Mouse (Mus musculus) CH12.LX (cell line): ENCODE measurements at regions not wholly inside any gene's neighbourhood (a gene's known extent, or its start where the extent isn't known, plus 50 kb on each side); places are given as distances from the start of the nearest gene placed in this dataset.

Experiments
- DNase-seq: peaks from one replicate; pipeline ENCODE4 v3.0.0-alpha.2; 2013; ENCODE audit errors: extremely low read depth
- H3K27ac ChIP-seq: 2 replicates; pipeline ENCODE4 v1.5.1; 2012; ENCODE audit warnings: low read depth, mild to moderate bottlenecking, control low read depth, moderate library complexity; ENCODE audit not compliant: insufficient read depth
- H3K27me3 ChIP-seq: replicated peaks from 2 replicates; pipeline ENCODE3; 2012; ENCODE audit warnings: inconsistent platforms
- H3K36me3 ChIP-seq, 2 experiments: replicated peaks in 1 of 2; 2 replicates each; pipeline versions ENCODE3 to v1.6.1; 2012; ENCODE audit warnings: inconsistent platforms in 1 of 2, low read length in 1 of 2, mild to moderate bottlenecking in 1 of 2, mixed read lengths in 1 of 2, moderate library complexity in 1 of 2; ENCODE audit not compliant: control insufficient read depth in 1 of 2, insufficient read depth in 1 of 2
- H3K4me1 ChIP-seq, 2 experiments: 2 replicates each; pipeline ENCODE4 v1.6.1; 2012; ENCODE audit warnings: inconsistent platforms in 1 of 2, moderate library complexity in 1 of 2; ENCODE audit not compliant: insufficient read depth in 2 of 2, control insufficient read depth in 1 of 2
- H3K4me2 ChIP-seq: 2 replicates; pipeline ENCODE4 v1.6.1; 2012; ENCODE audit warnings: low read depth, mild to moderate bottlenecking, control low read depth; ENCODE audit not compliant: poor library complexity, insufficient read depth, severe bottlenecking
- H3K4me3 ChIP-seq, 3 experiments: fragments of 150-350 bp in 1 of 3; sonication (generic) in 1 of 3; replicated peaks in 1 of 3; 2 replicates each; pipeline versions ENCODE3 to v1.5.1; 2011 to 2012; ENCODE audit warnings: low read depth in 2 of 3, low read length in 2 of 3, mild to moderate bottlenecking in 2 of 3, moderate library complexity in 2 of 3, control low read depth in 1 of 3, improper control_type of control experiment in 1 of 3, inconsistent platforms in 1 of 3, mixed read lengths in 1 of 3; ENCODE audit not compliant: poor library complexity in 1 of 3
- H3K79me2 ChIP-seq: replicated peaks from 2 replicates; pipeline ENCODE4 v1.6.1; 2012; ENCODE audit warnings: mild to moderate bottlenecking, moderate library complexity; ENCODE audit not compliant: control insufficient read depth, poor library complexity, insufficient read depth, severe bottlenecking; ENCODE audit errors: extremely low read depth
- H3K9ac ChIP-seq: 2 replicates; pipeline ENCODE4 v1.6.1; 2012; ENCODE audit warnings: low read depth, mild to moderate bottlenecking, control low read depth, moderate library complexity; ENCODE audit not compliant: insufficient read depth
- H3K9me3 ChIP-seq: replicated peaks from 2 replicates; pipeline ENCODE3; 2012; ENCODE audit warnings: low read length, inconsistent platforms, mixed read lengths
- CHD1 ChIP-seq: IDR thresholded peaks from 2 replicates; pipeline ENCODE4 v1.6.1; 2012; ENCODE audit warnings: low read depth, low read length, improper control_type of control experiment, inconsistent platforms
- E2F4 ChIP-seq: IDR thresholded peaks from 2 replicates; pipeline ENCODE4 v1.6.1; 2011; ENCODE audit warnings: low read depth, low read length, improper control_type of control experiment; ENCODE audit not compliant: insufficient replicate concordance
- EP300 ChIP-seq: IDR thresholded peaks from 2 replicates; pipeline ENCODE4 v1.6.1; 2011; ENCODE audit warnings: low read length, improper control_type of control experiment
- ETS1 ChIP-seq: conservative IDR thresholded peaks from 2 replicates; pipeline ENCODE4 v1.6.1; 2012; ENCODE audit warnings: low read depth, mild to moderate bottlenecking, inconsistent platforms, low read length, improper control_type of control experiment, moderate library complexity
- GABPA ChIP-seq: IDR thresholded peaks from 2 replicates; pipeline ENCODE4 v1.6.1; 2012; ENCODE audit warnings: low read depth, low read length, improper control_type of control experiment, inconsistent platforms; ENCODE audit not compliant: insufficient replicate concordance
- MAFK ChIP-seq: IDR thresholded peaks from 2 replicates; pipeline ENCODE4 v1.6.1; 2011; ENCODE audit warnings: low read length, improper control_type of control experiment; ENCODE audit not compliant: insufficient replicate concordance
- RAD21 ChIP-seq: IDR thresholded peaks from 2 replicates; pipeline ENCODE4 v1.6.1; 2011; ENCODE audit warnings: low read depth, mild to moderate bottlenecking, low read length, improper control_type of control experiment, moderate library complexity
- dilution Hi-C: fragments of 300-500 bp; cut with MboI; formaldehyde crosslinking; loops from 2 replicates; pipeline ENCODE4 v1.14.3; 2020; ENCODE audit warnings: low sequenced_read_pairs; ENCODE audit not compliant: extremely low pct_unique_long_range_greater_than_20kb, extremely low pct_ligation_motif_present
- in situ Hi-C: fragments of 300-500 bp; cut with MboI; formaldehyde crosslinking; loops from 3 replicates; pipeline ENCODE4 v1.14.3; 2019; ENCODE audit warnings: low sequenced_read_pairs, low pct_ligation_motif_present, low pct_unique_long_range_greater_than_20kb, mixed read lengths

GRCm38 (mm10) chr1:185828486-185828885, 288.6 kb downstream of the Lyplal1 start:
- Histone ChIP-seq H3K79me2 (no peaks in the 10 kb centered on the region), H3K9ac (no peak overlapping the region), H3K27me3 (no peaks in the 10 kb centered on the region), H3K4me3 (no peak overlapping the region), H3K36me3 (no peaks in the 10 kb centered on the region), H3K9me3 (peaks cover 45% of the 10 kb centered on the region), H3K4me1 (no peaks in the 10 kb centered on the region), H3K27ac (no peak overlapping the region), H3K4me2 (no peak overlapping the region)
- dilution Hi-C loops (no loop called here), in situ Hi-C loops (no loop called here)
- no peak for DNase-seq
- TF ChIP-seq GABPA: no peak

- H3K79me2 ChIP-seq: no peaks in the 10 kb centered on the region
- H3K27ac ChIP-seq: no peak overlapping the region
- DNase-seq: no peak
- TF ChIP-seq GABPA: no peak
- TF ChIP-seq ETS1: no peak
- no peak for TF ChIP-seq RAD21
- TF ChIP-seq CHD1: no peak
- TF ChIP-seq EP300: no peak
- no peak for TF ChIP-seq MAFK
- H3K9ac ChIP-seq: no peak overlapping the region
- in situ Hi-C loops: no loop called here
- no peak overlapping the region for H3K4me2 ChIP-seq
- dilution Hi-C loops: no loop called here
- H3K27me3 ChIP-seq: no peaks in the 10 kb centered on the region
- H3K9me3 ChIP-seq: peaks cover 56% of the 10 kb centered on the region
- no peaks in the 10 kb centered on the region for H3K36me3 ChIP-seq
- H3K4me3 ChIP-seq: no peak overlapping the region
- H3K4me1 ChIP-seq: no peaks in the 10 kb centered on the region
Measured at GRCm38 (mm10) chr1:185832059-185832458, 285.1 kb downstream of the Lyplal1 start.

- TF ChIP-seq E2F4: no peak
- Histone ChIP-seq H3K9me3 (peaks cover 53% of the 10 kb centered on the region), H3K27ac (no peak overlapping the region), H3K9ac (no peak overlapping the region), H3K36me3 (no peaks in the 10 kb centered on the region), H3K4me2 (no peak overlapping the region), H3K4me3 (no peak overlapping the region), H3K27me3 (no peaks in the 10 kb centered on the region), H3K4me1 (no peaks in the 10 kb centered on the region), H3K79me2 (no peaks in the 10 kb centered on the region)
- DNase-seq: no peak
- dilution Hi-C loops: no loop called here
- in situ Hi-C loops: no loop called here
Measured at GRCm38 (mm10) chr1:185834171-185834570, 282.9 kb downstream of the Lyplal1 start.
